Mouse (Mus musculus): Measurements from ENCODE around the gene 9430038I01Rik.
"Not testable (repeated sequence)": the region's sequence is repeated elsewhere in the genome, so short reads cannot be mapped to it uniquely, and the experiment has no call there.

The 9430038I01Rik gene

DNA sequence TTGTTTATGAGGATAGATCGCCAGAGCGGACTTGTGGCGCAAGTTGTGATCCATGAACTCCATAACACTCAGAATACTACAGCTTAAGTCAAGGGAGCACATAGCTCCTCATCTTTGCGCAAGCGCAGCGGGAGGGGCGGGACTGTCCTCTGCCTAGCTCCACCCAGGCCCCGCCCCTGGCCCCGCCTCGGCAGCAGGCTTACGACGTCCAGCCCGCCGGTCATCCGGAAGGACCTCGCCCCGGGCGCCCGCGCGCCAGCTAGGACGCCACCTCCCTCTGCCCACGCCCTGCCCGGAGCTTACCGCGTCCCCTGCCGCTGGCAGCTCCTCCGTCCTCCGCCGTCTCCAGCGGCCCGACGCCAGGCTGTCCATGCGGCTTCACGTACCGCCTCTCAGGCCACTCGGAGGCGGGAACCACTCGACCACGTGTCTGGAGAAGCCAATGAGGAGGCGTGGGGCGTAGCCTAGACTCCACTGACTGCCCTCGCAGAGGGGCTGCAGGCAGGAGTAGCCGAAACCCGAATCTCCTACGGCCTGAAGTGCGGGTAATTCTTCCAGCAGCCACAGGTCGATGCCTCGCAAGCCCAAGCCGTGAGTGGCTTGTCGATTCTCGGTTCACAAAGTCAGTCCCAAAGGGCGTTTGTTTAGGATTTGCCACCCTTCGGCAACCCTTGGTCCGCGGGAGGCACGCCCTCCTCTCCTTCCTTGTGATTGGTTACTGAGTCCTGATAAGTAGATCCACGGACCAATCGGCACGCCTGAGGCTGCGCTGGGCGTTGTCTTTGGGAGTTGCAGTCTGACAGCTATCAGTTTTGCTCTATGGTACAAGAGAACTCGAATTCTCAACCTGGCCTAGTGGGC lies at the start of gene 9430038I01Rik:
9430038I01Rik (minus strand) TSS at position 426 of the 861 bp plus-strand sequence.
- DNase-seq (ENCODE audit: extremely low spot score, low read depth, low spot score), result peak; percentile 87

GRCm38 (mm10) chr7:137445321-137445720 lies 34.8 kb upstream of the 9430038I01Rik start:
- DNase-seq (ENCODE audit: extremely low spot score, low read depth, low spot score), result no peak

GRCm38 (mm10) chr7:137442951-137443350 lies 32.4 kb upstream of the 9430038I01Rik start:
- no peak for DNase-seq (ENCODE audit: extremely low spot score, low read depth, low spot score)

GRCm38 (mm10) chr7:137438962-137439361 lies 28.4 kb upstream of the 9430038I01Rik start:
- not testable (repeated sequence) for DNase-seq (ENCODE audit: extremely low spot score, low read depth, low spot score)

- DNase-seq (ENCODE audit: extremely low spot score, low read depth, low spot score), result no peak
Measured at GRCm38 (mm10) chr7:137438179-137438550, 27.6 kb upstream of the 9430038I01Rik start.

DNA sequence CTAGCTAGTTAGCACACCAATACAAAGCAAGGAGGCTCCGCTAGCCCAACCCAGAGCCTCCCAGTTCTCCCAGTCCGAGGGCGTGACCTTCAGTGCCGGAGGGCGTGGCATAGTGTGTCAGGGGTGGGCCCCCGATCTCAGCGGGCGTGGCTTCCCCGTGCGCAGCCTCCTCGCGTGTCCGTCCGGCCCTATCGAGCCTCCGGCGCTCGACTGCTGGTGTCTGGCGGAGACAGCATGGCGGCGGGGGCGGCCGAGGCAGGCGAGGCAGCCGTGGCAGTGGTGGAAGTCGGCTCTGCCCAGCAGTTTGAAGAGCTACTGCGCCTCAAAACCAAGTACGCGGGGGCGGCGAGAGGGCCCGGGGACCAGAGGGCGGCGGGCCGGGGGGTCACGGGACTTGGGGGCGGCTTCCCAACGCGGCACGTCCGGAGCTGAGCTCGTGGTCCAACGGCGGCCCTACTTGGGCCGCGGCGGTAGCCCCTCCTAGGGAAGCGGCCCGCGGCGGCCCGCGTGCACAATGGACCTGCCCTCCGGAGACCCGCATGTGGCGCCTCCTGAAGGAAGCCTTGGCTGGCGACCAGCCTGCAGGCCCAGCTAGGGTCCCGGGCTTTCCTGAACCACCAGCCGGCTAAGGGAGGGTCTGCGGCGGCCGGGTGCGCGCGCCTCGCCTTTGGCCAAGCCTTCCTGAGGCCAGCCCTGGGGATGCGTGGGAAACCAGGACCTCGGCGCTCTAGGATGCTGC lies 27.0 kb upstream of the 9430038I01Rik start, which contains the start of gene Glrx3:
Glrx3 (plus strand) TSS at position 175 of the 739 bp plus-strand sequence.
- DNase-seq (ENCODE audit: extremely low spot score, low read depth, low spot score), result peak; percentile 67

- no peak for DNase-seq (ENCODE audit: extremely low spot score, low read depth, low spot score)
Measured at GRCm38 (mm10) chr7:137436901-137437300, 26.3 kb upstream of the 9430038I01Rik start.

DNA sequence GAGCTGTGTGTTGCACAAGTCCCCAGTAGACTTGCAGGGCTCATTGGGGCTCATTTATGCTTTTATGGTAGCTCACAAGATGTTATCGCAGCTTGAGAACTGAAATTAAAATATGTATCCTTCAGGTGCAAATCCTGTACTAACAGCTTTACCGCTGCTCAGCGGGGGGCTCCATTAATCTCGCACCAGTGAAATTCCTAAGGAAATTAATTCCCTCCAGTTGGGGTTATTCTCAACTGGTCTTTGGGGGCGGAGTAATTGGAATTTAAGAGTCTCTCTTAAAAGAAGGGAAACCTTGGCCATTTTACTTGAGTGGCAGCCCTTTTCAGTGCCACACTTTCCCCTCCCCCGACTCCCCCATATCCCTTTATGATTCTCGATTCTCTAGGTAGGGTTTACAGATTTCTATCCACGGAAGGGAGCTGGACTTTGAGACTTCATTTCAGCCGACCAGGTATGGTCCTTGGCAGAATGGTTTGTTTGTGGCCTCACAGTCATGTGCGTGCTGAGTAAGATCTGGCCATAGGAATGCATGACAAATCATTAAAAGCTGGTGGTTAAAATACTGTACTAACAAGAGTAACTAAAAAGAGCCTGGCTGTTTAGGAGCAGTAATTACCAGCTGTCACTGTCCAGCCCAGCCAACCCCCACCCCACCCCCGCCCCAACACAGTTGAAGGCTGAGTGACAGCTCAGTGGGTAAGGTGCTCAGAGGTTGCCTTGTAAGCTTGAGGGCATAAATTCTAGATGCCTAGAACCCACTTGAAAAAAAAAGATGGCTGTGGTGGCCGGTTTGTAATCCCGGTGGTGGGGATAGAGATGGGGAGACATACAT lies 21.4 kb upstream of the 9430038I01Rik start:
- DNase-seq (ENCODE audit: extremely low spot score, low read depth, low spot score), result peak; percentile 16

GRCm38 (mm10) chr7:137426693-137427092 lies 16.1 kb upstream of the 9430038I01Rik start:
- no peak for DNase-seq (ENCODE audit: extremely low spot score, low read depth, low spot score)

GRCm38 (mm10) chr7:137421236-137421635 lies 10.7 kb upstream of the 9430038I01Rik start:
- DNase-seq (ENCODE audit: extremely low spot score, low read depth, low spot score), result no peak

GRCm38 (mm10) chr7:137420550-137420949 lies 10.0 kb upstream of the 9430038I01Rik start:
- no peak for DNase-seq (ENCODE audit: extremely low spot score, low read depth, low spot score)

DNA sequence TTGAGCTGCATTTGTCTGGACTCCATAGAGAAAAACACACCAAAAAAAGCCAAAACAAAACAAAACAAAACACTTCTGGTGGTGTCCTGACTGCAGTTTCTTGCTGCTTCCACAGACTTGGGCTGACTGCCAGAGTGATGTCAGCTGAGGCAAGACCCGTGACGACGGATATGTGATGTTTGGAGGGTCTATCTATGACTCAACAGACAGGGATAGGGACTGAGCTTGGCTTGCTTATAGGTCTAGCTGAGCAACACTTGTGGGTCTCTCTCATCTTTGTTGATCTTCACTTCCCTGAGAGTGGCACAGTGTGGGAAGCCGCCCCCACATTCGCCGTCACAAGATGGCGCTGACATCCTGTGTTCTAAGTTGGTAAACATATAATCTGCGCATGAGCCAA lies 4.1 kb upstream of the 9430038I01Rik start:
- DNase-seq (ENCODE audit: extremely low spot score, low read depth, low spot score), result no peak

- no peak for DNase-seq (ENCODE audit: extremely low spot score, low read depth, low spot score)
Measured at GRCm38 (mm10) chr7:137407428-137408058, 3.0 kb downstream of the 9430038I01Rik start.

GRCm38 (mm10) chr7:137404146-137404545 lies 6.4 kb downstream of the 9430038I01Rik start:
- no peak for DNase-seq (ENCODE audit: extremely low spot score, low read depth, low spot score)

DNA sequence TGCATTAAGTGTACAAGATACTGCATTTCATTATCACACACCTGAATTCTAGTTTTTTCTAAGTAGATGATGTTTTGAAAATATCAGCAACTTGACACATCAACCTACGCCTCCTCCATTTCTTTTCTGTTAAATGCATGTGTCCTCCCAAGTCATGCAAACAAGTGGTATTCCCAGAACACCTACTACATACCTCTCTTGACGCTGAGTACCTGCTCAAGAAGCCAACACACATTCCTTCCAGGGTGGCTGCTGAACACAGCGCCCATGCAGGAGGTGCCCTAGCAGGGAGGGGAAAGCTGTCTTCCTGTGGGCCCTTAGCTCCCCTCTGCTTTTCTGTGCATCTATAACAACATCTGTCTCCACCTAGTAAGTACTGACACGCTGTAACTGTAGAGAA lies 11.6 kb downstream of the 9430038I01Rik start:
- no peak for DNase-seq (ENCODE audit: extremely low spot score, low read depth, low spot score)

DNA sequence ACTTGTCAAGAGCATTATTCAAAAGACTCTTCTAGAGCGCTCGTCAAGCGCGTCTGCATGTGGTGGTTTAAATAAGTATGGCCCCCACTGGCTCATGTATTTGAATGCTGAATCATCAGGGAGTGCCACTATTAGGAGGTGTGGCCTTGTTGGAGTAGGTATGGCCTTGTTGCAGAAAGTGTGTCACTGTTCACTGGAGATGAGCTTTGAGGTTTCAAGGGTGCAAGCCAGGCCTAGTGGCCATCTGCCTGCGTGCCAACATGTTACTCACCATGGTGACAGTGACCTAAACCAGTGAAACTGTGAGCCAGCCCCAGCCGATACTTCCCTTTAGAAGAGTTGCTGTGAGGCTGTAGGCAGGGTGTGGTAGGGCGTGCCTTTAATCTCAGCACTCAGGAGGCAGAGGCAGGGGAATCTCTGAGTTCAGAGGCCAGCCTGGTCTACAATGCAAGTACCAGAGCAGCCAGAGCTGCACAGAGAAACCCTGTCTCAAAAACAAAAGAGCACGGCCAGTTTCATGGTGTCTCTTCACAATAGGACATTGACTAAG lies 13.1 kb downstream of the 9430038I01Rik start:
- no peak for DNase-seq (ENCODE audit: extremely low spot score, low read depth, low spot score)

DNA sequence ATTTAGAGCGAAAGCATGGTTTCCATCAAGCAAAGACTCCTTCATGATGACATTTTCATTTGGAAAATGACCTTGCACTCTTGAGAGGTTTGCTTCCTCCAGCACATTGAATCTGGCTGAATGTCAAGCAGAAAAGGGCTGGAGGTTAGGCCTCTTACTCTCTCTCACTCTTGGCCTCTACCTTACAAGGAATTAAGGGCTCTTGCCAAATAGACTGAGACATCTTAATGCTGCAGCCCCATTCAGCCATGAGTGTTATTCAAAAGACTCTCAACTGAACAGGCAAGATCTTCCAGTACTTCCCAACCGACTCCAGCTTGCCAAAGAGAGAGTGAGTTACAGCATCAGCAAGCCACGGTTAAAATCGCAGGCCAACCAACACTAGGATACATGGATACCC lies 15.1 kb downstream of the 9430038I01Rik start:
- no peak for DNase-seq (ENCODE audit: extremely low spot score, low read depth, low spot score)

DNA sequence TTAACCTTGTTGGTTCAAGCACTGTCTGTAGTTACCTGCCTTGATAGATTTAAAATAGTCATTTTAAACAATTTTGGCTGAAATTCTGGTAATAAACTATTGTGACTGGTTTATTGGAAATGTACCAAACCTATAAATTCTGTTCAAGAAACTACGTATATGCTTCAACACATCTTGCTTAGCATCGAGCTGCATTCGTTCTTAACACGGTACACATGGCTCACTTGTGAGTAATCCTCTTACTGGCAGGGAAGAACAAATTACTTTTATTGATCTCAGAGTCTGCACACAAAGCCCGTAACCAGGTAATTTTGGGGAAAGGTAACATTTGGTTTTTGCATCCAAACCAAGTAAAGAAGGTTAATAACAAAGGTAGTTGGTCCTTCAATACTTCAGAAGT lies 22.7 kb downstream of the 9430038I01Rik start:
- no peak for DNase-seq (ENCODE audit: extremely low spot score, low read depth, low spot score)

GRCm38 (mm10) chr7:137374996-137375395 lies 35.6 kb downstream of the 9430038I01Rik start:
- DNase-seq (ENCODE audit: extremely low spot score, low read depth, low spot score), result no peak

DNA sequence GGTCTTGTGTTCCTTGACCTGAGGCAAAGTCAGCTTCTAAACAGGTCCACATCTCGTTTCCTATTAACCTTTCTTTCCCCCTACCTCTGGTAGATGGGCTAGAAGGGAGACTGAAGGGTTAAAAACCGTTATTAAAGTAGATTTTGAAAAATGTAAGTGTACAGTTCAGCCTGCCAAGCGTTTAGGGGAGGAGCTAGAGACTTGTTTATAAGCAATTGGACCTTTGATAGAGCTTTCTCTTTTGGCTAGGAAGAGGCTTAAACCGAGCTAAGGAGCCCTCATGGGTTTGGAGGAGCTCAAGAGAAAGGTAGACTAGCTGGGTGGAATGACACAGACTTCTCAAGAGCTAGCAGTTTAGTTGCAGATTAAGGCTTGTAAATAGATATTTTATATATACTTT lies 38.8 kb downstream of the 9430038I01Rik start:
- no peak for DNase-seq (ENCODE audit: extremely low spot score, low read depth, low spot score)
